Mouse (Mus musculus): ENCODE measurements around the gene Lmo4.

DNA sequence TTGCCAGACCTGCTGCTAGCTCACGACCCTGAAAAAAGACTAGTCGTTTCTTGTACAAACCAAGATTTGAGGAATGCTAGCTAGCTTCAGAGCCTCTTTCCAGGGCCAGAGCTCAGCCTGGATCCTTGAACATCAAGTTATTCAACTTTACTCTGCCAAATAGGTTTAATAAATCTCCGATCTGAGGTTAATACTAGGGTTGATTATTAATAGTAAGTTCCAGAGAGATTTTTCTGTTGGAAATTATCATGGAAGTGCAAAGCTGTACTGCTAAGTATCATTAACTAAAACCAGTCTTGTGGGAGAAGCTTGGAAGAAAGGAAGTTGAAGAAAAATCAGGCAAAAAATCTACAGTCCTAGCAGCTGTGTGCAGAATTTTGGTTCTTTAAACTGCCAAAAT lies 1.2 kb upstream of the Lmo4 start:
- no peak for TF ChIP-seq CTCF (IDR thresholded peaks at IDR 0.05; ENCODE audit: low read depth, low read length)
- no peak for TF ChIP-seq POLR2A (IDR thresholded peaks at IDR 0.05; ENCODE audit: borderline replicate concordance, low read depth, low read length)
